Mouse (Mus musculus) kidney, adult 2 months (tissue): Measurements from ENCODE around the gene Art1. TPM values are rescaled to one million over a fixed set of nuclear protein-coding genes. Genes with fewer than 3 reads are reported as not detected.
A peak's percentile ranks its signal among the peaks of the same experiment; 100 is the strongest.

Experiments
- DNase-seq: peaks from one replicate; pipeline ENCODE4 v3.0.0; 2021
- H3K27ac ChIP-seq: fragments of 200-500 bp; 2 replicates; pipeline ENCODE4 v1.5.1; 2012; ENCODE audit warnings: low read depth, low read length, control low read depth, inconsistent platforms; ENCODE audit not compliant: insufficient read depth
- H3K27me3 ChIP-seq: fragments of 200-500 bp; replicated peaks from 2 replicates; pipeline ENCODE4 v1.6.1; 2012; ENCODE audit warnings: mild to moderate bottlenecking, moderate library complexity, low read length, inconsistent platforms; ENCODE audit not compliant: control insufficient read depth, insufficient read depth
- H3K36me3 ChIP-seq: fragments of 200-500 bp; 2 replicates; pipeline ENCODE4 v1.6.1; 2012; ENCODE audit warnings: mild to moderate bottlenecking, moderate library complexity, low read length, inconsistent platforms; ENCODE audit not compliant: control insufficient read depth, insufficient read depth
- H3K4me1 ChIP-seq: fragments of 200-500 bp; 2 replicates; pipeline ENCODE4 v1.6.1; 2011; ENCODE audit warnings: low read length; ENCODE audit not compliant: control insufficient read depth, insufficient read depth
- H3K4me3 ChIP-seq: fragments of 200-500 bp; 2 replicates; pipeline ENCODE4 v1.5.1; 2011; ENCODE audit warnings: mild to moderate bottlenecking, low read depth, low read length, control low read depth; ENCODE audit not compliant: insufficient read depth
- CTCF ChIP-seq: fragments of 200-500 bp; conservative IDR thresholded peaks from 2 replicates; pipeline ENCODE4 v1.5.1; 2011; ENCODE audit warnings: low read depth, mild to moderate bottlenecking, control low read depth, low read length, moderate library complexity, mixed read lengths; ENCODE audit not compliant: insufficient read depth, insufficient read length
- POLR2A ChIP-seq: fragments of 200-500 bp; IDR thresholded peaks from one replicate; pipeline ENCODE4 v1.6.1; 2011; ENCODE audit warnings: low read depth, low read length, control low read depth
- WGBS: fragments of 180-500 bp; shearing (Covaris S2); methylation state at CpG from one replicate; pipeline ENCODE4 v1.1.7; 2018; 5-methylcytosine and 5-hydroxymethylcytosine counted together
- polyA plus RNA-seq: library from polyadenylated mRNA; depleted of rRNA; stranded (reverse); fragments of >200 nt; gene quantifications from 2 replicates; pipeline ENCODE4 v1.2.3, GENCODE M21; 2012

Gene Art1
- polyA plus RNA-seq, 1 experiment: 3.8 TPM

GRCm38 (mm10) chr7:102108206-102108605, 6.7 kb downstream of the Art1 start:
- H3K4me3 ChIP-seq: no peak overlapping the region
- no peak for DNase-seq
- TF ChIP-seq CTCF (no peak), POLR2A (no peak)
- no peaks in the 10 kb centered on the region for H3K4me1 ChIP-seq
- 94% methylated on average over 1 of the region's 1 CpGs for WGBS
- no peak overlapping the region for H3K27ac ChIP-seq
- H3K27me3 ChIP-seq: no peaks in the 10 kb centered on the region
- no peaks in the 10 kb centered on the region for H3K36me3 ChIP-seq

DNA sequence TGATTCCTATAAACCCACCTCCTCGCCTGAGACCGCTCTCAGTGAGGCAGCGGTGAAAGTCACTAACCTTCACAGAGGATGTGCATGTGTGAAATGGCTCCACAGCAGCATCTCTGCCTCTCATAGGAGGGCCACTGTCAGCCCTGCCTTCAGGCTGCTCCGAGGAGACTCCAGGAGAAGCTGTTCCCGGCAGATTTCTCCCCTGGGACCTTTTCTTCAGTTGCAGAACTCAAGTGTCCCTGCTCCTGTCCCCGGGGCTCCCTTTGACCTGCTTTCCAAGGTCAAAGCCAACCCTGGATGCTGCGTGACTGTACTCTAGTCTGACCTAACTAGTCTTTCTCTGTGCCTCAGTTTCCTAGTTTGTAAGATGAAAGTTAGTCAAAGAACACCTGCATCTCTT, 7.6 kb downstream of the Art1 start, which contains the start of gene Art5:
Gene Art5, minus strand, starts transcription at position 319 of the 400 bp plus-strand sequence.
- Histone ChIP-seq H3K4me3 (no peak within 1 kb of the TSS), H3K4me1 (no peaks in the 10 kb centered on the region), H3K27ac (no peak within 1 kb of the TSS), H3K27me3 (no peaks in the 10 kb centered on the region), H3K36me3 (no peaks in the 10 kb centered on the region)
- TF ChIP-seq CTCF (no peak), POLR2A (no peak)
- no peak for DNase-seq
- 75% methylated on average over 7 of the region's 7 CpGs for WGBS

GRCm38 (mm10) chr7:102109746-102110145, 8.2 kb downstream of the Art1 start:
- no peak overlapping the region for H3K27ac ChIP-seq
- H3K4me1 ChIP-seq: no peaks in the 10 kb centered on the region
- DNase-seq: no peak
- TF ChIP-seq POLR2A: no peak
- no peak for TF ChIP-seq CTCF
- H3K36me3 ChIP-seq: no peaks in the 10 kb centered on the region
- no peaks in the 10 kb centered on the region for H3K27me3 ChIP-seq
- H3K4me3 ChIP-seq: no peak overlapping the region
- WGBS: 81% methylated on average over 4 of the region's 4 CpGs

GRCm38 (mm10) chr7:102113151-102113729, 11.7 kb downstream of the Art1 start:
- H3K27me3 ChIP-seq: no peaks in the 10 kb centered on the region
- no peak overlapping the region for H3K4me3 ChIP-seq
- WGBS: 87% methylated on average over 45 of the region's 45 CpGs
- H3K4me1 ChIP-seq: no peaks in the 10 kb centered on the region
- no peak for TF ChIP-seq POLR2A
- no peak for TF ChIP-seq CTCF
- no peak for DNase-seq
- no peak overlapping the region for H3K27ac ChIP-seq
- no peaks in the 10 kb centered on the region for H3K36me3 ChIP-seq

DNA sequence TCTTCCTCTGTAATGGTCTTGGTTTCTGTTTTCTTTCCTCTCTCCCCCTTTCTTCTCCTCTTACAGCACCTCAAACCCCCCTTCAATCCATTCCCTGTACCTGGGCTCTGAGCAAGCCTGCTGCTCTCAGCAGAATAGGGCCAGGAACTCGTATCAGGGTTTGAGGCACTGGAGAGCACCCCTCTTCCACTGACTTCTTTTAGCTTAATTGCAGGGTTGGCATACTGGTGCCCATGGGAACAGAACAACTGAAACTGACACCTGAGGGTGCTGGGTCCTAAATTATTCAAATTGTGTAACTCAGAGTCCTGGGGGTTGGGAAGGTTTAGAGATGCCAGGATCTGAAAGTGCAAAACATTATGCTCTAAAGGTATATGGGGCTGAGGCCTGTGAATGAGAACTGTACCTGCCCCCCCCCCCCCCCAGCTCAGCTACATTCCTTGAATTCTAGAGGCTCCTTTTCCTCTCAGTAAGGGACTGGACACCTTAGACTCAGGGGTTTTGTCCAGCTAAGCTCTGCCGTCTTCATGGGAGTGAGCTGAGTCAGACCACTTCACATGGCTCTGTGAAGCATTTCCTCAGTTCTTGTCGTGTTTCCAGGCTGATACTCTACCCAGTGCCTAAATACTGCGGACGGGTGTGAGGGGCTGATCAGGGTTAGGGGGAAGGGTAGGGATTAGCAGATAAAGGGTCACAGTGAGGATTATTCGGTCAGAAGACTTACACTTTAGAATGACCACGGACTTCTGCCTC, 15.2 kb downstream of the Art1 start, which contains the start of gene Chrna10:
Gene Chrna10, minus strand, starts transcription at position 250 of the 753 bp plus-strand sequence.
- Histone ChIP-seq H3K27ac (no peak within 1 kb of the TSS), H3K36me3 (0 out of 2 replicates have a peak, but pooled peaks cover 3% of the 10 kb centered on the region), H3K4me3 (no peak within 1 kb of the TSS), H3K4me1 (no peaks in the 10 kb centered on the region), H3K27me3 (no peaks in the 10 kb centered on the region)
- TF ChIP-seq POLR2A (no peak), CTCF (no peak)
- DNase-seq: no peak
- 46% methylated on average over 7 of the region's 7 CpGs for WGBS

- no peak for DNase-seq
- 57% methylated on average over 6 of the region's 6 CpGs for WGBS
These were observed 15.8 kb downstream of the Art1 start for GRCm38 (mm10) chr7:102117382-102117781.

DNA sequence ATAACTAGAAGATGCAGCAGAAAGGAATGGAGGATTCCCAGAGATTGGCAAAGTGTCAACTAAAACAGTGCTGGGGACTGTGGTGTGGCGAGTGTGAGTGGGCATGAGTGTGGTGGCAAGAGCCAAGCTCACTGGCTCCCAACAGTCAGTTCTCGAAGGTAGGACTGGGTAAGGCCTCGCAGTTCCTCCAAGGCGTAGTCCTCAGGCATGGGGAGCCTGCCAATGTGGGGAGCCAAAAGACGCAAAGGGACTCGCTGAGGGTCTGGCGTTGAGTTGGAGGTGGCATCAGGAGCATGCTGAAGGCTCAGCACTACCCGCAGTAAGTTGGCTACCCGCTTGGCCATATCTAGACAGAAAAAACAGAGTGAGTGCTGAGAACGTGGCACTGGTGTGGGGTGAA, 18.8 kb downstream of the Art1 start:
- no peak for TF ChIP-seq POLR2A
- TF ChIP-seq CTCF: no peak
- Histone ChIP-seq H3K4me3 (no peak overlapping the region), H3K36me3 (peaks cover 8% of the 10 kb centered on the region), H3K4me1 (no peaks in the 10 kb centered on the region), H3K27me3 (no peaks in the 10 kb centered on the region), H3K27ac (no peak overlapping the region)
- DNase-seq: no peak
- 93% methylated on average over 10 of the region's 10 CpGs for WGBS

More at GRCm38 (mm10) chr7:102117382-102117781, 15.8 kb downstream of the Art1 start:
- H3K4me1 ChIP-seq: no peaks in the 10 kb centered on the region
- H3K27me3 ChIP-seq: no peaks in the 10 kb centered on the region
- H3K4me3 ChIP-seq: no peak overlapping the region
- TF ChIP-seq POLR2A (no peak), CTCF (no peak)
- no peak overlapping the region for H3K27ac ChIP-seq
- peaks cover 3% of the 10 kb centered on the region; the same call in 1 of the 2 replicates for H3K36me3 ChIP-seq

DNA sequence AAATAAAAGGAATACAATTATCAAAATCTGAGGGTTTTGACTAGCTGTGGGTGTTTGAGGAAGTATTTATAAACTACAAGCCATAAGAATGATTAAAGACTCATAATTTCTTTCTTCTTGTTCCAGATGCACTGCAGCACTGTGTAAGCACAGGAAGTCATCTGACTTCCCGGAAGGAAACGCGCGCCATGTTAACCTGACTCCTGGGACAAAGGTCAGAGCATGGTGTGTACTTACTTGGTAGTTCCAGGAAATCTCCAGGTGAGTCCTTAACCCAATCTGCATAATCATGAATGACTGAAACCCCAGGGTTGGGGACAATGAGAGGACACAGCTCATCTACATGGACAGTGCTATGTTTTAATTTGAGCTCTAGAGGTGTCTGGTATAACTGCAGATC, 30.9 kb downstream of the Art1 start:
- peak; percentile 68 for DNase-seq
- H3K36me3 ChIP-seq: peaks cover 20% of the 10 kb centered on the region

More for the DNA sequence above, 30.9 kb downstream of the Art1 start:
- TF ChIP-seq CTCF (no peak), POLR2A (no peak)
- Histone ChIP-seq H3K27ac (no peak overlapping the region), H3K4me1 (no peaks in the 10 kb centered on the region), H3K4me3 (no peak overlapping the region), H3K27me3 (no peaks in the 10 kb centered on the region)
- 55% methylated on average over 4 of the region's 4 CpGs for WGBS
